Mouse (Mus musculus): ENCODE measurements at regions not wholly inside any gene's neighbourhood (a gene's known extent, or its start where the extent isn't known, plus 50 kb on each side); places are given as distances from the start of the nearest gene placed in this dataset.

DNA sequence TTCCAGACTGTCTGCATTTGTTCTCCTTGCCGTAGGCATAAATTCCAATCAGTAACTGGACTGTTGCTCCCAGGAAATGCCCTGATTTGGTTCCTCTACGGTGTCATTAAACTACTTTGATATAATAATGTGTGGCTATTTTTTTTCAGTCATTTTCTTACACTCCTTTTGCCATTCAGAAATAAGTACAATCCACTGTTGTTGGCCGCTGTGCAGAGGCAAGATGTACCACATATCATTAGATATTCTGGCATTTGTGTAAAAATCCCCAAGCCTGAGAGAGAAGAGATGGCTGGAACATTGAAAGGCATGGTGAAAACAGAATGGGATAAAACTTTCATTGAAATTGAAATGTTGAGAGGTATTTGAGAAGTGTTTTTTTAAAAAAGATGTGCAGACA is 281.6 kb downstream of the Galc start:
- TF ChIP-seq GATA1 (IDR thresholded peaks at IDR 0.05; ENCODE audit: borderline replicate concordance, low read length) (no peak), FLI1 (IDR thresholded peaks at IDR 0.05; ENCODE audit: low read length) (no peak)
